Mouse (Mus musculus) bone marrow, adult 2 months (tissue): ENCODE measurements at regions not wholly inside any gene's neighbourhood (a gene's known extent, or its start where the extent isn't known, plus 50 kb on each side); places are given as distances from the start of the nearest gene placed in this dataset.

Experiments used
- CTCF ChIP-seq: fragments of 200-500 bp; IDR thresholded peaks from 2 replicates; pipeline ENCODE4 v1.5.1; 2011; ENCODE audit warnings: low read length, control low read depth; ENCODE audit not compliant: control insufficient read depth, insufficient read depth
- POLR2A ChIP-seq: fragments of 200-500 bp; IDR thresholded peaks from 2 replicates; pipeline ENCODE4 v1.6.1; 2011; ENCODE audit warnings: low read depth, mild to moderate bottlenecking, control low read depth, low read length, borderline replicate concordance; ENCODE audit not compliant: control insufficient read depth

DNA sequence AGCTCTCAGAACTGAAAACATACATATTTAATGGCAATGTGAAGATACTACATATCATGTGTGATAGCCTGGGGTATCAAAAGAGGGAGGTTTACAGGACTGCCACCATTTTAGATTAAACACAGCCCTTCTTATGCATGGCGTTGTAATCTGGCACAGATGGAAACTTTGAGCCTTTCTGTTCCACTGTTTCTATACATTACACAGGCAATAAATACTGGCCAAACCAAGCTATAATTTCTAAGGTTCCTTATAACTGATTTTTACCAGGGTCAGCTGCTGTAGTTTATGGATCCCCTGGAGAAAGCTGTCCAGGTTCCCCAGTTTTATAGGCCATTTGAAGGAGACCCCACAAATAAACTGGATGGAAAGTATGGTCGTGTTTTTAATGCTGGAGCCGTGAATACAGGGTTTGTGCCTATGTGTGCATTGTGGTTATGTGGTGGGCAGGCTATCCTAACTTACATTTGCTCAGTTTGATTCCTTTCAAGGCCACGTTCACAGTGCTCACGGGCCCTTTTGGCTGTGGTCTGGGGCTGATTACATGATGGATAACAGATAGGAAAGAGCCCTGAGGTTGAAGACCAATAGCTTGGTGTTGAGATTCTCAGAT is 341.7 kb downstream of the Cmpk2 start:
- TF ChIP-seq POLR2A = no peak
- no peak for TF ChIP-seq CTCF
